Mouse (Mus musculus): ENCODE results near the gene Iqgap3. TPM values are rescaled to one million over a fixed set of nuclear protein-coding genes. Genes with fewer than 3 reads are reported as not detected.

Iqgap3 gene
- polyA plus RNA-seq, 1 experiment from 2014 or later: 11.2 TPM

- H3K36me3 ChIP-seq: peaks cover 7% of the 10 kb centered on the region; the same call in 1 of the 2 replicates
- H3K4me2 ChIP-seq: peak overlapping the region; percentile 95
- peak overlapping the region; percentile 88; the same call in 1 of the 2 replicates for H3K9ac ChIP-seq
- 0 out of 2 replicates have a peak, but pooled peaks cover 2% of the 10 kb centered on the region for H3K27me3 ChIP-seq (replicated peaks)
- peak overlapping the region; percentile 98 for H3K27ac ChIP-seq
- peak overlapping the region; percentile 82; the same call in 1 of the 2 replicates for H3K4me3 ChIP-seq
- WGBS (ENCODE audit: insufficient replicate concordance): 35% methylated on average over 6 of the region's 6 CpGs
- no peak for ATAC-seq
- H3K9me3 ChIP-seq (replicated peaks): no peaks in the 10 kb centered on the region
- H3K4me1 ChIP-seq: peaks cover 82% of the 10 kb centered on the region
Measured at GRCm38 (mm10) chr3:88140903-88141430, 59.2 kb downstream of the Iqgap3 start.

- ATAC-seq: no peak
- Histone ChIP-seq H3K36me3 (peaks cover 9% of the 10 kb centered on the region; the same call in 1 of the 2 replicates), H3K4me1 (peaks cover 87% of the 10 kb centered on the region), H3K4me3 (peak overlapping the region; percentile 82), H3K4me2 (peak overlapping the region; percentile 95), H3K27ac (peak overlapping the region; percentile 98), H3K27me3 (replicated peaks) (0 out of 2 replicates have a peak, but pooled peaks cover 2% of the 10 kb centered on the region), H3K9ac (peak overlapping the region; percentile 88), H3K9me3 (replicated peaks) (no peaks in the 10 kb centered on the region)
- WGBS (ENCODE audit: insufficient replicate concordance): 10% methylated on average over 9 of the region's 9 CpGs
Measured at GRCm38 (mm10) chr3:88141439-88141786, 59.6 kb downstream of the Iqgap3 start.

GRCm38 (mm10) chr3:88141787-88142523 is 60.2 kb downstream of the Iqgap3 start, which contains the start of gene Mef2d:
TSS of gene Mef2d (plus strand) at chr3:88142372.
- peaks cover 9% of the 10 kb centered on the region; the same call in 1 of the 2 replicates for H3K36me3 ChIP-seq
- peak within 1 kb of the TSS; percentile 95 for H3K4me2 ChIP-seq
- peak within 1 kb of the TSS; percentile 88 for H3K9ac ChIP-seq
- peak within 1 kb of the TSS; percentile 98 for H3K27ac ChIP-seq
- peak; percentile 84 for ATAC-seq
- WGBS (ENCODE audit: insufficient replicate concordance): under 1% methylated on average over 34 of the region's 52 CpGs
- no peaks in the 10 kb centered on the region for H3K9me3 ChIP-seq (replicated peaks)
- peak within 1 kb of the TSS; percentile 82 for H3K4me3 ChIP-seq
- 0 out of 2 replicates have a peak, but pooled peaks cover 2% of the 10 kb centered on the region for H3K27me3 ChIP-seq (replicated peaks)
- H3K4me1 ChIP-seq: peaks cover 91% of the 10 kb centered on the region

DNA sequence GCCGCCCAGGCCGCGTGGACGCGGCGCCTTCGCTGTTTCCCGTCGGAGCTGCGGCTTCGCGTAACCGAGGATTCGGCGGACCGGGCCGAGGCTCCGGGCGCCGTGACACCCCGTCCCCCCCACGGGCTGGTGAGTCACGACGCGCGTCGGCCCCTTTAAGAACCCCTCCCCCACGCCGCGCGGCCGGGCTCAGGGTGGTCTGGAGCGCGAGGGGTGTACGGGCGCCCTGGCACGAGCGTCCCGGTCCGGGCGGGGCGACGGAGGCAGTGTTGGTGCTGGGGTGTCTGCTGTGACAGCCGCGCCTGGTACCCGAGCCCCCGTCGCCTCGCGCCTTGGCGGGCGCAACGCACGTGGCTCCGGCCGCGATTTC is 60.8 kb downstream of the Iqgap3 start:
- Histone ChIP-seq H3K36me3 (peaks cover 11% of the 10 kb centered on the region; the same call in 1 of the 2 replicates), H3K9ac (peak overlapping the region; percentile 88), H3K4me2 (peak overlapping the region; percentile 95), H3K9me3 (replicated peaks) (no peaks in the 10 kb centered on the region), H3K27me3 (replicated peaks) (0 out of 2 replicates have a peak, but pooled peaks cover 2% of the 10 kb centered on the region), H3K27ac (peak overlapping the region; percentile 98), H3K4me1 (peaks cover 91% of the 10 kb centered on the region), H3K4me3 (peak overlapping the region; percentile 82)
- ATAC-seq: peak; percentile 32
- under 1% methylated on average over 57 of the region's 57 CpGs for WGBS (ENCODE audit: insufficient replicate concordance)

DNA sequence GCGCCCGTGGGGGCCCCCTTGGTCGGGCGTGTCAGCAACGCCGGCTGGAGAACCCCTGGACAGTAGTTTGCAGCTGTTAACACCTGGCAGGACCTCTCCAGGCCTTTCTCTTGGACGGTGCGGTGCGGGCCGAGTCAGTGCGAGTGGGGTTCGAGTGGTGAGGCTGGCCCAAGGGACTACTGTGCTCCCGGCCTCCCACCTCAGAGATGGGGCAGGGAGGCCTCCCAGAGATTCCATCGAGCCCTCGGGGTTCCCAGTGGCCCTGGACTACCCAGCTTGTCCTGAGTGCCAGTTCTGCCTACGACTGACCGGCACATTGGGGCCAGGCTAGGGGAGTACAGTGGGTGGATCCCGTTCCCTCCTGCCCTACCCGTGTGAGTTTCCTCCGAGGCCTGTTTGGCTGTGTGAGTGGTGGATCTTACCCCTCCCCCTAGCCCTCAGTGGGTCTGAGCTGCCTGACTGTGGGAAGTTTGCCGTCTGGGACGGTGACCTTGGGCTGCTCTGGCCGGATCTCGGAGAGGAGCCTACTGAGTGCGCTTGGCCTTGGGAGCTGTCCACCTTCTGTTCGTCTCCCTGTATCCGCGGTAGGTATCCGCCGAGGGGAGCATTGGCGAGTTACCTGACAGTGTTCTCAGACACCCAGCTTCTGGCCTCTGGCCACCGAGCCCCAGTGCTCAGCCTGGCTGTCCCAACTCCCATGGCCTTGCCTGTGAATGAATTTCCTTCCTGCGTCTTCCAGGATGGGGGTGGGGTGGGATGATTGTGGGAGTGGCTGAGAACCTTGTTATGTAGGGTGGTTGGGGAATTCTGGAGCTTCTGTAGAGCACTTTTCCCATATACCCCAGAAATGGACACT is 61.4 kb downstream of the Iqgap3 start:
- Histone ChIP-seq H3K4me2 (peak overlapping the region; percentile 95), H3K27ac (peak overlapping the region; percentile 98), H3K27me3 (replicated peaks) (0 out of 2 replicates have a peak, but pooled peaks cover 2% of the 10 kb centered on the region), H3K36me3 (peaks cover 13% of the 10 kb centered on the region; the same call in 1 of the 2 replicates), H3K4me3 (peak overlapping the region; percentile 82), H3K4me1 (peaks cover 92% of the 10 kb centered on the region), H3K9me3 (replicated peaks) (no peaks in the 10 kb centered on the region), H3K9ac (peak overlapping the region; percentile 88)
- 1% methylated on average over 33 of the region's 33 CpGs for WGBS (ENCODE audit: insufficient replicate concordance)
- peak; percentile 33 for ATAC-seq

GRCm38 (mm10) chr3:88143961-88144486 is 62.3 kb downstream of the Iqgap3 start:
- ATAC-seq: peak; percentile 38
- WGBS (ENCODE audit: insufficient replicate concordance): 7% methylated on average over 5 of the region's 5 CpGs
- H3K36me3 ChIP-seq: peaks cover 13% of the 10 kb centered on the region; the same call in 1 of the 2 replicates

GRCm38 (mm10) chr3:88144648-88145410 is 63.1 kb downstream of the Iqgap3 start:
- H3K4me2 ChIP-seq: peak overlapping the region; percentile 95
- 53% methylated on average over 6 of the region's 6 CpGs for WGBS (ENCODE audit: insufficient replicate concordance)
- H3K36me3 ChIP-seq: peaks cover 13% of the 10 kb centered on the region; the same call in 1 of the 2 replicates
- peak overlapping the region; percentile 98 for H3K27ac ChIP-seq
- peak overlapping the region; percentile 88 for H3K9ac ChIP-seq
- peak overlapping the region; percentile 82 for H3K4me3 ChIP-seq
- H3K27me3 ChIP-seq (replicated peaks): 0 out of 2 replicates have a peak, but pooled peaks cover 2% of the 10 kb centered on the region
- H3K4me1 ChIP-seq: peaks cover 93% of the 10 kb centered on the region
- no peak for ATAC-seq
- H3K9me3 ChIP-seq (replicated peaks): no peaks in the 10 kb centered on the region

More at GRCm38 (mm10) chr3:88143961-88144486, 62.3 kb downstream of the Iqgap3 start:
- Histone ChIP-seq H3K4me3 (peak overlapping the region; percentile 82), H3K9me3 (replicated peaks) (no peaks in the 10 kb centered on the region), H3K27me3 (replicated peaks) (0 out of 2 replicates have a peak, but pooled peaks cover 2% of the 10 kb centered on the region), H3K4me1 (peaks cover 93% of the 10 kb centered on the region), H3K4me2 (peak overlapping the region; percentile 95), H3K9ac (peak overlapping the region; percentile 88), H3K27ac (peak overlapping the region; percentile 98)

DNA sequence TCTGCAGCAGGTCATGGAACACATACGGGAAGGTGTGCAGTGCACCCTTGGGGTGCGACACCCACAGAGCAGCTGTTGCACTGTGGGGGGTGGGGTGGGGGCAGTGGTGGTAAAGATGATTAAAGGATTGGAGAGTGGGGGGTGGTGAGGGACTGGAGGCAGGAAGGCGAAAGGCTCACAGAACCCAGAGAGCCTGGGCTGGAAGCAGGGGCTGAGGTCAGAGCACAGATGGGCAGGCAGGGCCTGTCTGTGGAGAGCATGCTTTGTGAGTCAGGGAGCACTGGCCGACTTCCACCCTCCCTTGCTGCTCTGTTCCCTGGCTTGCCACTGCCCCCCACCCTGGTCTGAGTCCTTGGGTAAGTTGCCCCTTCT is 63.6 kb downstream of the Iqgap3 start:
- ATAC-seq: no peak
- Histone ChIP-seq H3K27me3 (replicated peaks) (no peaks in the 10 kb centered on the region), H3K4me2 (peak overlapping the region; percentile 95), H3K4me1 (peaks cover 93% of the 10 kb centered on the region), H3K27ac (peak overlapping the region; percentile 98), H3K9ac (peak overlapping the region; percentile 88), H3K9me3 (replicated peaks) (no peaks in the 10 kb centered on the region), H3K4me3 (peak overlapping the region; percentile 82), H3K36me3 (peaks cover 13% of the 10 kb centered on the region; the same call in 1 of the 2 replicates)
- WGBS (ENCODE audit: insufficient replicate concordance): 40% methylated on average over 4 of the region's 4 CpGs

- H3K4me1 ChIP-seq: peaks cover 93% of the 10 kb centered on the region
- H3K4me2 ChIP-seq: peak overlapping the region; percentile 95
- peak overlapping the region; percentile 82; the same call in 1 of the 2 replicates for H3K4me3 ChIP-seq
- H3K36me3 ChIP-seq: peaks cover 13% of the 10 kb centered on the region; the same call in 1 of the 2 replicates
- H3K9me3 ChIP-seq (replicated peaks): no peaks in the 10 kb centered on the region
- H3K27ac ChIP-seq: peak overlapping the region; percentile 98
- H3K9ac ChIP-seq: peak overlapping the region; percentile 88
- no peak for ATAC-seq
- no peaks in the 10 kb centered on the region for H3K27me3 ChIP-seq (replicated peaks)
- 35% methylated on average over 5 of the region's 5 CpGs for WGBS (ENCODE audit: insufficient replicate concordance)
Measured at GRCm38 (mm10) chr3:88145952-88146351, 64.2 kb downstream of the Iqgap3 start.

DNA sequence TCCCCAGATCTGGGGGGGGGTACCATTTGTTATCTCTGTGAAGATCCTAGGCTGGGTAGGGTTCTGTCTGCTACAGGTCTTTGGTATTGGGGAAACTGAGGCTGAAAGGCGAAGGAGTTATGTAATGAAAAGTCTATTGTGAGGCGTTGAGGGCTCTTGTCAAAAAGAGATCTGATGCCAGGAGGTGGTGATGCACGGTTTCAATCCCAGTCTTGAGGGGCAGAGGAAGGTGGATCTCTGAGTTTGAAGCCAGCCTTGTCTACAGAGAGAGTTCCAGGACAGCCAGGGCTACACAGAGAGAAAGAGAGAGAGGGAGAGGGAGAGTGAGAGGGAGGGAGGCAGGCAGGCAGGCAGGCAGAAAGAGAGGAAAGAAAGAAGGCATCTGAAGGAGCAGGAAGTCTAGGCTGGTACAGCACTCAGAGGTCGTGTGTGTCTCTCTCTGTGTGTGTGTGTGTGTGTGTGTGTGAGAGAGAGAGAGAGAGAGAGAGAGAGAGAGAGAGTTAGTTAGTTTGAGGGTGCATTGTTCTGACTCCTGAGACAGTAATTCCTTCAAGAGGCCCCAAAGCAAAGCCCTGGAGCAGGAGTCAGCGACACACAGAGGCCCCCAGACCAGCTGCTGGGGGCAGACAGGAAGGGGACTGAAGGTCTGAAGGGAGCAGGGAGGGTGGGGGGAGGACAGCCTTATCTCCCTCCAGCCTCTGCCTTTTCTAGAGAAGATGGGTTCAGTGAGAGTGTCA is 64.8 kb downstream of the Iqgap3 start:
- ATAC-seq: no peak
- Histone ChIP-seq H3K4me1 (peaks cover 93% of the 10 kb centered on the region), H3K27me3 (replicated peaks) (no peaks in the 10 kb centered on the region), H3K9ac (peak overlapping the region; percentile 88), H3K4me3 (no peak overlapping the region), H3K36me3 (peaks cover 18% of the 10 kb centered on the region; the same call in 1 of the 2 replicates), H3K9me3 (replicated peaks) (no peaks in the 10 kb centered on the region), H3K27ac (peak overlapping the region; percentile 98), H3K4me2 (peak overlapping the region; percentile 95)
- 30% methylated on average over 5 of the region's 5 CpGs for WGBS (ENCODE audit: insufficient replicate concordance)

Data from liver, embryonic 12.5 days (tissue).